Mouse (Mus musculus): ENCODE measurements at regions not wholly inside any gene's neighbourhood (a gene's known extent, or its start where the extent isn't known, plus 50 kb on each side); places are given as distances from the start of the nearest gene placed in this dataset.

DNA sequence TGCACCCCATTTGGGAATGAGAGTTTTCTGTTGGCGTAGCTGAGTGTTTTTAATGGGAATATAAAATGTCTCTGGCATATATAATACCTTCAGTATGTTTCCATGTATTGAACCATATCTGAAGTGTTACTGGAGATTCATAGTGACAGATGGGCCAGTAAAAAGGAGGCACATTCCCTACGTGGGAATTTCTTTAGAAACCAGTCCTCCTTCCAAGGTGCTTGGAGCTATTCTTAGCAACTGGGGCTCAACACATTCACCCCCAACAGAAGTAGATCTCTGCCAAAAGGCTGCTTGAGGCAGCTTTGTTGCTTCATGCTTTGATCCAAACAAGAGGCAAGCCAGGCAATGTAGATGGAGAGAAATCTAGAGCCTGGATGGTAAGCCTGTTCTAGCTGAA, 183.8 kb upstream of the Ubash3b start:
- no peak for ATAC-seq (ENCODE audit: insufficient number of reproducible peaks, low FRiP score, low TSS enrichment)

DNA sequence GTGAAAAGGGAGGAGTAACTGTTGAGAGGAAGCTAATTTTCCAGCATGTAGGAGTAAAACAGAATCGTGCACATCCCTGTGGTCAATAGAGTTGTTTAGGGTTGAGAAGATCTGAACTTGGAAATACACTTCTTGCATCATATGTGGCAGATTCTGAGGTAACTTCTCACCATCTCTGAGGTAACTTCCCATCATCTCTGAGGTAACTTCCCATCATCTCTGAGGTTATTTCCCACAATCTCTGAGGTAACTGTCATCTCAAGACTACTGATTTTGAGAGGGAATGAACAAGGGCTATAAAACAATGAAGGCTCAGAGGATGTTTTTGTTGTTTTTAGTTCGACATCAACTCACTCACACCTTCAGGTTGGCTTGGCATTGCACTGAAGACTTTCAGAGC, 175.9 kb upstream of the Ubash3b start:
- no peak for ATAC-seq (ENCODE audit: insufficient number of reproducible peaks, low FRiP score, low TSS enrichment)

- no peak for ATAC-seq (ENCODE audit: insufficient number of reproducible peaks, low FRiP score, low TSS enrichment)
These were observed 175.3 kb upstream of the Ubash3b start for GRCm38 (mm10) chr9:41336801-41337200.

- ATAC-seq (ENCODE audit: insufficient number of reproducible peaks, low FRiP score, low TSS enrichment), result no peak
These were observed 173.2 kb upstream of the Ubash3b start for GRCm38 (mm10) chr9:41334462-41335241.

DNA sequence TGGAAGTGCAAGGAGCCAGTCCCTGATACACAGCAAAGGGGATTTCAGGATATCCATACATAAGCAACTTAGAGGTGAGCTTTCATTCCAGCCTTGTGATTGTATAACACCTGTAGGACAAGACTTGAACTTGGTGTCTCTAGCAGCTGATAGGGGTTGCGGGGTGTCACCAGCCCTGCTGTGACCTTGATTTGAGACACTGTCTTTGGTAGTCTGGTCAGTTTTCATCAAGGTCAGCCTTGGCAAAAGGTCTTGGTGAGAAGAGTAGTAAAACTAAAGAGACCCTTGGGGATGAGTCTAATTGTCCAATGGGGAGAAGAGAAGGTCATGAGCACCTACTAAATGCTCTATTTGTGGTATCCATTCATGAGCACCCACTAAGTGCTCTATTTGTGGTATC, 172.0 kb upstream of the Ubash3b start:
- no peak for ATAC-seq (ENCODE audit: insufficient number of reproducible peaks, low FRiP score, low TSS enrichment)

- ATAC-seq (ENCODE audit: insufficient number of reproducible peaks, low FRiP score, low TSS enrichment), result no peak
These were observed 167.5 kb upstream of the Ubash3b start for GRCm38 (mm10) chr9:41328959-41329358.

GRCm38 (mm10) chr9:41328480-41328879, 167.0 kb upstream of the Ubash3b start:
- no peak for ATAC-seq (ENCODE audit: insufficient number of reproducible peaks, low FRiP score, low TSS enrichment)

DNA sequence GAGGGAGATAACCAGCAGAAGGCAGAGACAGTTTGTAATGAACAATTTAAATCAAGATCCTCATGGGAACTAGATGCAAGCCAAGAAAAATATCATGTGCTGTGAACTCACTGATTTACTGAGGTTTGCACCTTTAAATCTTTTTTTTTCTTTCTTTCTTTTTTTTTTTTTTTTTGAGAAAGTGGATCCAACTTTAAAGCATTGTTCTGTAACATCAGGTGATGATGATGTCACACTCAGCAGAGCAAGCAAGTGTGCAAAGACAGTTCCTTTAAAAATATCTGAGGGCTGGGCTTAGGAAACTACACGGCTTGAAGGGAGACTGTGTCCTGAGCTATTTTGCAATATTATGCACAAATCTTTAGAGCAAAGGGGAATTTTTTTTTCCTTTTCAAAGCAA, 166.6 kb upstream of the Ubash3b start:
- no peak for ATAC-seq (ENCODE audit: insufficient number of reproducible peaks, low FRiP score, low TSS enrichment)

DNA sequence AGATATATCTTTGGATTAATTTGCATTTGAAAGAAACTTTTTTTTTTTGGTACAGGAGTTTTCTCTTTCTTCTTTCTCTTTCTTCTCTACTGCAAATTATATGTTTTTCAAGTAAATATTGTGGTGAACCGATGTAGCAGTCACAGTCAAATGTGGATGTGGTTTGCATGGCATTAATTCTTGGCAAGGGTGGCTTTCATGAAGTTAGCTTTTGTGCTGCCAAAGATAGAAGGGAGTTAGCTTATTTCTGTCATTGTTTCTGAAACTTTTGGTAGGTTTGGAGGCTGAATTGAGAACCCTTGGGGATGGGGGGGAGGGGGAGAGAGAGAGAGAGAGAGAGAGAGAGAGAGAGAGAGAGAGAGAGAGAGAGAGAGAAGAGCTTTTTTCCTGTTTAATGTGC, 166.1 kb upstream of the Ubash3b start:
- ATAC-seq (ENCODE audit: insufficient number of reproducible peaks, low FRiP score, low TSS enrichment), result no peak

- ATAC-seq (ENCODE audit: insufficient number of reproducible peaks, low FRiP score, low TSS enrichment), result no peak
These were observed 165.5 kb upstream of the Ubash3b start for GRCm38 (mm10) chr9:41326772-41327560.

DNA sequence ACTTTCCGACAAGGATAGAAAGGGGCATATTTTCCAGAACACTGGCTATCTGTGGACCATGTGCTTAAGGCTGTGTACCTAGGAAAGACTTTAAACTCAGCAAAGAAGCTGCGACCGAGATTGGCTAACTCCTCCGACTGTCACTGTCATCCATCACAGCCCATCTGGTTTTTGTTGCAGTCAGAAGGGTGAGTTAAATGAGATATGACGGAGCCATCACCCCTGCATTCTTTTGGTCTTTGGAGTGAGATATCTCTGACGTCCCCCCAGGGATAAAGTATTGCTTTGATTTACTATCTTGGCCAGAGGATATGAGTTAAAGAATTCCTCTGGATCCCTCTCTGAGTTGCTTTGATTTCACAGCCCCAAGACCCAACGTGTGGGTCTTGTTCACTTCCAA, 160.0 kb upstream of the Ubash3b start:
- ATAC-seq (ENCODE audit: insufficient number of reproducible peaks, low FRiP score, low TSS enrichment), result no peak

DNA sequence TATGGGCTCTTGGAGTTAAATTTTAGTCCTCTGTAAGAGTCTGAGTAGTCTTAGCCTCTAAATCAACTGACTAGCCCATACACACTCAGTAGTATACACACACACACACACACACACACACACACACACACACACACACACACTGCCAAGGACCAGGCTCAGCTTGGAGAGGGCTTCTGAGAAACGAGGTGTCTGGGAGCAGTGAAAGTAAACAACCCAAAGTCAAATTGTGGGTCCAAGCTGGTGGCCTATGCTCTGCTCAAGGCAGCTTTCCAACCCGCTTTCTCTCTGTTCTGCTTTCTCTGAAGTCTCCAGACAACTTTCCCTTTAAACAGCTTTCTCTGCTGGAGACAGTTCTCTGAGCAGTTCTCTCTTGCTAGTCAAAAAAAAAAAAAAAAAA, 157.6 kb upstream of the Ubash3b start:
- ATAC-seq (ENCODE audit: insufficient number of reproducible peaks, low FRiP score, low TSS enrichment), result no peak

- no peak for ATAC-seq (ENCODE audit: insufficient number of reproducible peaks, low FRiP score, low TSS enrichment)
These were observed 144.7 kb upstream of the Ubash3b start for GRCm38 (mm10) chr9:41306229-41306628.

- no peak for ATAC-seq (ENCODE audit: insufficient number of reproducible peaks, low FRiP score, low TSS enrichment)
These were observed 142.0 kb upstream of the Ubash3b start for GRCm38 (mm10) chr9:41303494-41303828.

GRCm38 (mm10) chr9:41302809-41303493, 141.5 kb upstream of the Ubash3b start:
- ATAC-seq (ENCODE audit: insufficient number of reproducible peaks, low FRiP score, low TSS enrichment), result no peak

GRCm38 (mm10) chr9:41286145-41286468, 124.6 kb upstream of the Ubash3b start:
- ATAC-seq (ENCODE audit: insufficient number of reproducible peaks, low FRiP score, low TSS enrichment), result no peak

DNA sequence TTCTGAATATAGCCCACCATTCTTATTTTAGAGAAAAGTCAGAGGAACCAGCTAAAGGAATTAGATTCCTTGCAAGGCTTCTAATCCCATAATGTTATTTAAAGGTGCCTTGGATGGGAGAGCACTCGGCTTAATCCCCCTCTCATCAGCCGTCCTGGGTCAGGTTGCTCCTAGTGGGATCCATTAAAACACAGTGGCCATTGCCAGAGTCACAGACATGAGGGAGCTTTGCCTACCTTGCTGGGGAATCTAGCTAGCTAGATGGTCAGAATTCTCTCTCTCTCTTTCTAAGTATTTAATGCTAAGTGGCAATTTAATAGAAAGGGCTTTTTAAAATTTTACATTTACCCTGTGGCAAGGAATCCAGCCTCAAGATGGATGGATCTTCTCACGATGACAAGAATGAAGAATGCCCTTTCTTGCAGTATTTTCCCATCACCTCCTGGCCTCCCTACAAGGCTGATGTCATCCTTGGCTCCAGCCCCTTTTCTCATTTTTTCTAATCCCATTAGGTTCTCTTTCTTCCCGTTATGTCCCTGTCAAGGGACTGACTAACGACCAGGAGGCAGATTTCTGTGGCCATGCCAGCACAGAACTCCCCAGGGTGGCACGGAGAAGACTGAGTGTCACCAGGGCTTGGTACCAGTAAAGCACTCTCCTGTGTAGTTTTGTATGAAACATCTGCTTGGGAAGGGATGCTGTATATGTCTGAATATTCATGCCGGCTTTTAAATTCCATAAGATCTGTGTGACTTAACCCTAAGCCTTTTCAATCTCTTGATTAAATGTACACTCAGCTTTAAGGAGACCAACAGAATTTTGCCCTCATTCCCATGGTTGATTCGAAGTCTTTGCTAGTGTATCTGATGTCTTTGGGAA, 124.0 kb upstream of the Ubash3b start:
- no peak for ATAC-seq (ENCODE audit: insufficient number of reproducible peaks, low FRiP score, low TSS enrichment)

DNA sequence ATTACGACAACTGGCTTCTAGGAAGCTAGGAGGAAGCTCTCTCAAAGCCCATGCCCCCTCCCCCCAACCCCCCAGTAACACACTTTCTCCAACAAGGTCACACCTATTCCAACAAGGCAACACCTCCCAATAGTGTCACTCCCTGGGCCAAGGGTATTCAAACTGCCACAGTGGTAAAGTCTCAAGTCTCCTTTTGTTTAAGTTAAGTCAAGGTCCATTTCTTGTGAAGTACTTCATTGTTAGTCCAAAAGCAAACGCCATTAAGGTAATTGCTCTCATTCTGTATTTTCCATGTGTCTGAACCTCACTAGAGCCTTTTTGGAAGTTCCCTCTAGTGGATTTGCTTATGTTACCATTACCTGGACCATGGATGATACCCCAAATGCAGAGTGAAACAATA, 116.2 kb upstream of the Ubash3b start:
- no peak for ATAC-seq (ENCODE audit: insufficient number of reproducible peaks, low FRiP score, low TSS enrichment)

GRCm38 (mm10) chr9:41273839-41274271, 112.4 kb upstream of the Ubash3b start:
- no peak for ATAC-seq (ENCODE audit: insufficient number of reproducible peaks, low FRiP score, low TSS enrichment)

DNA sequence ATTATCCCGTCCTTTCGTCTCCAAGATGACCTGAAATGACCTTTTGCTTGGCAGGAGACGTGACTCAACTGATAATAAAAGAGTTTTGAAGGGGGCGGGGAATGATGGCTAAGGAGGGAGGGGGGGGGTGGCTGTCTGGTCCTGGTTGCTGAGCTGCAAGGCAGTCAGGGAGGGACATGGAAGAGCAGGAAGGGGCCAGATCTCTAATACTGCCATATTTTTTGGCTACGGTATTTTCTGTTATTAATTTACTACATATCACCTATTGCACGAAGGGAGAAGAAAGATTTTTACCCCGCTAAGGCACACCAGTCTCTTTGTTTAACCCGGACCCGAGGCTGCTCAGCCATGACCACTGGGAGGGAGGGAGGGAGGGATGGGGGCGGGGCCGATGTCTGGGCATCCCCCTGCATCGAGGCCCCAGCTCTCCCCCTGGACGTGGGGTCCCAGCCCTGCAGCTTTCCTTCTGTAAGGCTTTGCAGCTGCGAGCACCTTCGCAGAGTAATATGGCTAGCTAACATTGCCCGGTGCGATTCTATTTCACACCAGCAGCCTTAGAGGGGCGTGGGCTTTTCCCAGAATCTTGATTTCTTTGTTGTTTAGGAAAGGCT, 111.8 kb upstream of the Ubash3b start:
- no peak for ATAC-seq (ENCODE audit: insufficient number of reproducible peaks, low FRiP score, low TSS enrichment)

Measured in cerebellum, adult (tissue).